Mouse (Mus musculus): ENCODE results near the gene Aar2. TPM values are rescaled to one million over a fixed set of nuclear protein-coding genes. Genes with fewer than 3 reads are reported as not detected.

Gene Aar2
- polyA plus RNA-seq (2012) = 12.5 and 13.3 TPM in 2 replicates

DNA sequence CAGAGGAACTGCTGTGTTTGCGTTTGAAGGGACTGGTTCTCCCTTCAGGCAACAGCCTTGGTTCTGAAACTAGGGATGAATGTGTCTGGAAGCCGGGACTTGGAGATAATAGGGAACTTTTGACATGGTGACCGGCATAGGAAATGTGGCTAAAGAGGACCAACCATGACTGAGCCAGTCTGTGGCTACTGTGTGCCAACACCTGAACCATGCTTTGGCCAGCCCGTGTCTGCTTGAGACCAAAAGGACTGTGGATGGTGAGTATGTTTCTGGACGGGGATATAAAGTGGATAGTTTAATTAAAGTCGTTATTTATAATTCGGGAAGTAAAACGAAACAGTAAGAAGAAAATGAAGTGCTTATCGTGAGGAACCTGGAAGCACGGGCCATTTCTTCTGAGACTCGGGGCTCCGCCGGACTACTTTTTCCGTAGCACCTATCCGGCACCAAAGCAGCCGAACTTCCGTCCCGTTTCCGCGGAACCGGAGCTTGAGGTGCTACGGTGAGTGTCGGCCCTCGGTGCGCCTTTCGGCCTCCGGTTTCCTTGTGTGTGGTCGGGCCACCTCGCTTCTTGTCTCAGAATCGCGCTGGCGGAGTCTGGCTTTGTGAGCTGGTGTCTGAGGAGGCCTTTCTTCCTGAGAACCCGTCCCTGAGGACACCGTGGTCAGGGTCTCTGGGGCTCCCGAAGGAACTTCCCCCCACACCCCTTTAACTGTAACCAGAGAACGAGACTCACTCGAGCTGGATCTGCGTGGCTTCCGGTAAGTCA, at the start of gene Aar2:
Aar2 (plus strand) TSS at position 462 of the 769 bp plus-strand sequence.

DNA sequence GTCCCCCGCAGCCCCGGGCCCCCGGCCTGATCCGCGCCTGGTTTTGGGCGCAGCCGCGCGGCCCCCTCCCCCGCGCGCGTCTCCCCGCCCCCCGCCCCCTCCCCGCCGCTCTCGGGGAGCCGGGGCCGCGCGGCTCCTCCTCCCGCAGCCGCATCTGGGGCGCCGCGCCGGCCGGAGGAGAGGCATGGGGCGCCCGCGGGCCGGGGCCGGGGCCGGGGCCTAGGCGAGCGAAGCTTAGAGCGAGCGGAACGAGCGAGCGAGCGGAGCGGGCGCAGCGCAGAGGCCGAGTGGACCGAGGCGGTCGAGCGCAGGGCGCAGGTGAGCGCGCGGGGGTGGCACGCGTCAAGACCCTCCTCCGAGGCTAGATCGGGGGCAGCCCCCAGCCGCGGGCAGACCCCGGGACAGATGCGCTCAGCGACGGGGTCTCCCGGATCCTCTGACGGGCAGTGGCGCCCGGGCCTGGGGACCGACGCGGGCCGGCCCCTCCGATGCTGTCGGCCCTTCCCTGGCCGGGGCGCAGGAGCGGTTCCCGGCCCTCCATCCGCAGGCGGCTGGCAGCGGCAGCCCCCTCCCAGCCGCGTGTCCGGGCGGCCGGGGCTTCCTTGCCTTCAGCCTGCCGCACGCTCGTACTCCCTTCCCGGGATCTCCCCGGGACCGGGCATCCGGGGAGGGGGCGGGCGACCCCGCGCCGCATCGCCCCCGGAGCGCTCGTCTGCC, 66.3 kb downstream of the Aar2 start, which contains the start of gene Dlgap4:
Dlgap4 (plus strand) TSS at position 165 of the 717 bp plus-strand sequence.

Other genes with a start within 250 kb of the Aar2 start
- 2.3 and 2.5 TPM in 2 replicates for gene Cnbd2, start 235.3 kb upstream of the Aar2 start, polyA plus RNA-seq (2012)
- gene Scand1, start 234.9 kb upstream of the Aar2 start, polyA plus RNA-seq (2012) = 667 and 724 TPM in 2 replicates
- gene Epb41l1, start 126.7 kb upstream of the Aar2 start, polyA plus RNA-seq (2012) = 2.0 and 2.3 TPM in 2 replicates
- gene Dlgap4, start 66.1 kb downstream of the Aar2 start, polyA plus RNA-seq (2012) = 72.4 and 105 TPM in 2 replicates
- gene Myl9, start 227.8 kb downstream of the Aar2 start, polyA plus RNA-seq (2012) = 0.16 TPM in 1 of 2 replicates, not detected in the other

Data from megakaryocyte-erythroid progenitor cell, adult 5 weeks (primary cell).